Mouse (Mus musculus): ENCODE measurements around the gene Dcun1d3.

DNA sequence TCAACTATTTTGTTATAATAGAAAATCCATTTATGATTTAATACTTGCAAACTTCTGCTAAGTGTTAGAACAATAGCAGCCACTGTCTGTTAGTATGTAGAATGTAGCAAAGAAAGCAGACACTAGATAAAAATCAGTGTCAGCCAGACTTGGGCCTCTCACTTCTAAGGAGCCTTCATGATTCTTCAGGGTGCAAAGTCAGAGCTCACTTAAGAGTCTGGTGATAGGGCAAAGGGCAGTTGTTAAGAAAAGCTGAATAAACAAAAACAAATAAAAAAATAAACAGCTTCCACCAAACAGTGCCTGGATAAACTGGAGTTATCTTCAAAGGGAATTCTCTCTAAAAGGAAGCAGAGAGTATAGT lies 35.1 kb downstream of the Dcun1d3 start:
- TF ChIP-seq CTCF (conservative IDR thresholded peaks at IDR 0.05; ENCODE audit: insufficient read depth, insufficient read length, low read depth, low read length), result no peak
- TF ChIP-seq POLR2A (IDR thresholded peaks at IDR 0.05; ENCODE audit: low read depth, low read length), result no peak

Measured in kidney, adult 2 months (tissue).